10 mouse cellular contexts compared by ENCODE assay signal in genomic region chr6:122660601-122661379, GRCm38 (mm10). TPM values are rescaled to one million over a fixed set of nuclear protein-coding genes. Genes with fewer than 3 reads are reported as not detected.
DNase-seq lines count a peak whose midpoint lies in the region; ATAC-seq and TF ChIP-seq lines count a peak whose summit lies in the region.
"Had no signal": no experiment of that assay in that cellular context is flagged by ENCODE, and none has a peak within 500 bp of the region (broad histone marks: within the 10 kb centered on the region; RNA-seq: fewer than 3 reads in every experiment).

No protein-coding gene starts in this region.

- no peak overlapping the region for H3K4me3 ChIP-seq in CH12.LX (replicated peaks in 1 of 3; ENCODE audit: low read depth in 2 of 3, low read length in 2 of 3, poor library complexity in 1 of 3)
- H3K4me3 ChIP-seq in forebrain, embryonic 15.5 days = no peak overlapping the region
- no peak overlapping the region for H3K4me3 ChIP-seq in midbrain, embryonic 11.5 days (ENCODE audit: low read depth, low read length)
- H3K4me3 ChIP-seq: stomach, embryonic 15.5 days had no signal

- 44% methylated on average over 8 of the region's 8 CpGs for WGBS in forebrain, embryonic 15.5 days
- 44% methylated on average over 8 of the region's 8 CpGs for WGBS in midbrain, embryonic 11.5 days

- H3K36me3 ChIP-seq in CH12.LX (replicated peaks in 1 of 2; ENCODE audit: control insufficient read depth in 1 of 2, insufficient read depth in 1 of 2, low read length in 1 of 2) = no peaks in the 10 kb centered on the region
- no peaks in the 10 kb centered on the region for H3K36me3 ChIP-seq in forebrain, embryonic 15.5 days
- no peaks in the 10 kb centered on the region for H3K36me3 ChIP-seq in midbrain, embryonic 11.5 days (ENCODE audit: control insufficient read depth, insufficient read depth, low read length)
- no peaks in the 10 kb centered on the region for H3K36me3 ChIP-seq in splenic B cell, adult 2 months (ENCODE audit: control insufficient read depth, insufficient read depth, low read length, poor library complexity, severe bottlenecking)
- H3K36me3 ChIP-seq: stomach, embryonic 15.5 days had no signal

- TF ChIP-seq POLR2A in CH12.LX (IDR thresholded peaks at IDR 0.05; ENCODE audit: low read depth, low read length) = no peak

- H3K4me2 ChIP-seq in CH12.LX (ENCODE audit: insufficient read depth, low read depth, poor library complexity, severe bottlenecking) = no peak overlapping the region
- no peak overlapping the region for H3K4me2 ChIP-seq in forebrain, embryonic 15.5 days (replicated peaks)
- H3K4me2 ChIP-seq in midbrain, embryonic 11.5 days = no peak overlapping the region
- H3K4me2 ChIP-seq: stomach, embryonic 15.5 days had no signal

- dilution Hi-C loops in CH12.LX (cut with MboI; ENCODE audit: extremely low pct_ligation_motif_present, extremely low pct_unique_long_range_greater_than_20kb, low sequenced_read_pairs) = no loop called here

- intact Hi-C loops in heart, postnatal 10 days (cut with DNase I) = no loop called here

- peak; percentile 76 for TF ChIP-seq RAD21 in CH12.LX (IDR thresholded peaks at IDR 0.05; ENCODE audit: low read depth, low read length)

- H3K4me1 ChIP-seq in CH12.LX (ENCODE audit: control insufficient read depth in 1 of 2, insufficient read depth in 2 of 2) = peaks cover 0 to 14% of the 10 kb centered on the region in 2 experiments; a peak in 2 of 4 replicates
- H3K4me1 ChIP-seq in forebrain, embryonic 15.5 days = peaks cover 4% of the 10 kb centered on the region; the same call in 1 of the 2 replicates
- H3K4me1 ChIP-seq in midbrain, embryonic 11.5 days (ENCODE audit: control insufficient read depth, insufficient read depth, low read length) = 0 out of 2 replicates have a peak, but pooled peaks cover 2% of the 10 kb centered on the region

- in situ Hi-C loops in CH12.LX (cut with MboI; ENCODE audit: low pct_ligation_motif_present, low pct_unique_long_range_greater_than_20kb, low sequenced_read_pairs) = loop anchor here (25.0 kb wide), 1 partner anchor 127 kb away; no protein-coding TSS in a partner anchor

- peak; percentile 52; the same call in 1 of the 2 replicates for ATAC-seq in forebrain, embryonic 15.5 days (replicated peaks)
- ATAC-seq in midbrain, embryonic 11.5 days (ENCODE audit: low FRiP score) = peak; percentile 54

- H3K79me2 ChIP-seq in CH12.LX (replicated peaks; ENCODE audit: control insufficient read depth, extremely low read depth, insufficient read depth, poor library complexity, severe bottlenecking) = no peaks in the 10 kb centered on the region

- no peak for TF ChIP-seq EP300 in CH12.LX (IDR thresholded peaks at IDR 0.05; ENCODE audit: low read length)

- no peaks in the 10 kb centered on the region for H3K9me3 ChIP-seq in CH12.LX (replicated peaks; ENCODE audit: low read length)
- H3K9me3 ChIP-seq in forebrain, embryonic 15.5 days = no peaks in the 10 kb centered on the region
- H3K9me3 ChIP-seq in midbrain, embryonic 11.5 days (ENCODE audit: control insufficient read depth, low read length) = no peaks in the 10 kb centered on the region
- H3K9me3 ChIP-seq: stomach, embryonic 15.5 days had no signal

- peak; percentile 45 to 70 for DNase-seq in heart, postnatal 10 days
- DNase-seq in heart, adult 8-10 months (ENCODE audit: low spot score) = no peak
- peak; percentile 70 for DNase-seq in CH12.LX (ENCODE audit: extremely low read depth)
- DNase-seq in cerebellum, adult 11-12 months = peak; percentile 29
- peak; percentile 38 to 59 for DNase-seq in kidney, postnatal 4 days
- peak; percentile 91 for DNase-seq in midbrain, embryonic 11.5 days (ENCODE audit: low spot score, missing footprints)
- peak; percentile 71 for DNase-seq in splenic B cell, adult 2 months (ENCODE audit: low read depth, low spot score)

- no peak overlapping the region for H3K27ac ChIP-seq in CH12.LX (ENCODE audit: insufficient read depth, low read depth)
- no peak overlapping the region for H3K27ac ChIP-seq in forebrain, embryonic 15.5 days (replicated peaks)
- no peak overlapping the region for H3K27ac ChIP-seq in midbrain, embryonic 11.5 days (ENCODE audit: low read depth, low read length)
- H3K27ac ChIP-seq: stomach, embryonic 15.5 days had no signal

- no peaks in the 10 kb centered on the region for H3K27me3 ChIP-seq in CH12.LX (replicated peaks)
- no peaks in the 10 kb centered on the region for H3K27me3 ChIP-seq in forebrain, embryonic 15.5 days
- H3K27me3 ChIP-seq in midbrain, embryonic 11.5 days (ENCODE audit: control insufficient read depth, insufficient read depth, low read length) = 0 out of 2 replicates have a peak, but pooled peaks cover 2% of the 10 kb centered on the region
- no peaks in the 10 kb centered on the region for H3K27me3 ChIP-seq in splenic B cell, adult 2 months (ENCODE audit: control insufficient read depth, insufficient read depth, low read length, poor library complexity, severe bottlenecking)
- H3K27me3 ChIP-seq: stomach, embryonic 15.5 days had no signal

- peak; percentile 60 to 82 for TF ChIP-seq CTCF in CH12.LX (conservative IDR thresholded peaks at IDR 0.05 in 1 of 2, IDR thresholded peaks at IDR 0.05 in 1 of 2; ENCODE audit: low read depth in 2 of 2, low read length in 2 of 2)

- H3K9ac ChIP-seq in CH12.LX (ENCODE audit: insufficient read depth, low read depth) = no peak overlapping the region
- no peak overlapping the region for H3K9ac ChIP-seq in forebrain, embryonic 15.5 days (replicated peaks)
- H3K9ac ChIP-seq in midbrain, embryonic 11.5 days (ENCODE audit: low read length) = no peak overlapping the region
- H3K9ac ChIP-seq: stomach, embryonic 15.5 days had no signal

TF ChIP-seq in CH12.LX, 34 proteins besides CTCF, POLR2A, EP300 and RAD21:
- TF ChIP-seq IRF4 (IDR thresholded peaks at IDR 0.05; ENCODE audit: low read depth, low read length) (no peak), SIN3A (IDR thresholded peaks at IDR 0.05; ENCODE audit: low read length) (no peak), MYC (IDR thresholded peaks at IDR 0.05; ENCODE audit: low read depth, low read length) (no peak), SMC3 (IDR thresholded peaks at IDR 0.05; ENCODE audit: low read depth, low read length) (peak; percentile 76)

RNA-seq across cellular contexts. Expression of gene Dppa3, which starts 34.6 kb away (rescaled TPM):
- not detected for total RNA-seq in heart, postnatal 10 days (2021)
- not detected for total RNA-seq in heart, adult 8-10 months (2022)
- total RNA-seq in CH12.LX (2012; rRNA removed) (not detected in 2 replicates), CH12.LX (2014; rRNA removed) (not detected in 2 replicates)
- not detected in 2 replicates for polyA plus RNA-seq in CH12.LX (2012; ENCODE audit: insufficient read length, low read depth)
- not detected in 2 replicates for polyA plus RNA-seq in forebrain, embryonic 15.5 days (2015; fragmentation: Nextera tagmentation; extraction: Ambion mirVana)
- polyA plus RNA-seq in midbrain, embryonic 11.5 days (2014; fragmentation: Nextera tagmentation; extraction: Ambion mirVana) = not detected in 2 replicates
- total RNA-seq: left cerebral cortex, adult 8-10 months had no signal
- polyA plus RNA-seq: stomach, embryonic 15.5 days had no signal

RNA-seq across cellular contexts. Expression of gene Nanog, which starts 46.5 kb away (rescaled TPM):
- not detected for total RNA-seq in heart, postnatal 10 days (2021)
- total RNA-seq in heart, adult 8-10 months (2022) = not detected
- total RNA-seq in CH12.LX (2012; rRNA removed) = not detected in 2 replicates
- not detected in 2 replicates for total RNA-seq in CH12.LX (2014; rRNA removed)
- 0.12 and 0.27 TPM in 2 replicates for polyA plus RNA-seq in CH12.LX (2012; ENCODE audit: insufficient read length, low read depth)
- polyA plus RNA-seq in forebrain, embryonic 15.5 days (2015; fragmentation: Nextera tagmentation; extraction: Ambion mirVana) = 0.09 and 0.29 TPM in 2 replicates
- 0.22 TPM in 1 of 2 replicates, not detected in the other for polyA plus RNA-seq in midbrain, embryonic 11.5 days (2014; fragmentation: Nextera tagmentation; extraction: Ambion mirVana)
- total RNA-seq: left cerebral cortex, adult 8-10 months had no signal

RNA-seq across cellular contexts. Expression of gene Gdf3, which starts 50.9 kb away (rescaled TPM):
- not detected for total RNA-seq in heart, postnatal 10 days (2021)
- total RNA-seq in heart, adult 8-10 months (2022) = not detected
- total RNA-seq in CH12.LX (2012; rRNA removed) = not detected in 2 replicates
- not detected in 2 replicates for total RNA-seq in CH12.LX (2014; rRNA removed)
- not detected in 2 replicates for polyA plus RNA-seq in CH12.LX (2012; ENCODE audit: insufficient read length, low read depth)
- not detected in 2 replicates for polyA plus RNA-seq in forebrain, embryonic 15.5 days (2015; fragmentation: Nextera tagmentation; extraction: Ambion mirVana)
- 0.05 TPM in 1 of 2 replicates, not detected in the other for polyA plus RNA-seq in midbrain, embryonic 11.5 days (2014; fragmentation: Nextera tagmentation; extraction: Ambion mirVana)
- total RNA-seq: left cerebral cortex, adult 8-10 months had no signal

RNA-seq across cellular contexts. Expression of gene Apobec1, which starts 58.5 kb away (rescaled TPM):
- total RNA-seq in heart, postnatal 10 days (2021) = 1 to 10 TPM; 6.4 to 6.9 TPM
- 1 to 10 TPM; 1.7 to 5.5 (median 4.9) TPM for total RNA-seq in heart, adult 8-10 months (2022)
- 32.2 and 39.6 TPM in 2 replicates for total RNA-seq in CH12.LX (2012; rRNA removed)
- total RNA-seq in CH12.LX (2014; rRNA removed) = 42.6 and 46.2 TPM in 2 replicates
- 34.4 and 41.9 TPM in 2 replicates for polyA plus RNA-seq in CH12.LX (2012; ENCODE audit: insufficient read length, low read depth)
- polyA plus RNA-seq in forebrain, embryonic 15.5 days (2015; fragmentation: Nextera tagmentation; extraction: Ambion mirVana) = 4.5 and 4.9 TPM in 2 replicates
- polyA plus RNA-seq in midbrain, embryonic 11.5 days (2014; fragmentation: Nextera tagmentation; extraction: Ambion mirVana) = 2.0 and 2.5 TPM in 2 replicates
